Mouse (Mus musculus): ENCODE measurements around the gene Epm2aip1.
A peak's percentile ranks its signal among the peaks of the same experiment; 100 is the strongest.

Gene Epm2aip1

DNA sequence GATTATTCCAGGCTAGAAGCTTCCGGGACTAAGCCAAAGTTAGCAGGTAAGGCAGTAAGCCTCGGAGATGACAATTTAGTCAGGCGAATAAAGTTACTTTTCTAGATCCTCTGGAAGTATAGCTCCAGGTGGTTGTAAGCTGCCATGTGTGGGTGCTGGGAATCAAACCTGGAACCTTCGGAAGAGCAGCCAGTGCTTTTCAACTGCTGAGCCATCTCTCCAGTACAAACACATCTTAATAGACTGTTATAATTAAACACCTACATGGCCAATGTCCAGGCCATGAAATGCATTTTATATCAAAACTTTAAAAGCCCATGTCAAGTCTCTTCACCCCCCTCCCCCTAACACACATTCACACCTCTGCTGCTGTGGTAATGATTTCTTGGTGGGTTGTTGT, 16.2 kb downstream of the Epm2aip1 start:
- no peak for DNase-seq (ENCODE audit: low spot score)

DNA sequence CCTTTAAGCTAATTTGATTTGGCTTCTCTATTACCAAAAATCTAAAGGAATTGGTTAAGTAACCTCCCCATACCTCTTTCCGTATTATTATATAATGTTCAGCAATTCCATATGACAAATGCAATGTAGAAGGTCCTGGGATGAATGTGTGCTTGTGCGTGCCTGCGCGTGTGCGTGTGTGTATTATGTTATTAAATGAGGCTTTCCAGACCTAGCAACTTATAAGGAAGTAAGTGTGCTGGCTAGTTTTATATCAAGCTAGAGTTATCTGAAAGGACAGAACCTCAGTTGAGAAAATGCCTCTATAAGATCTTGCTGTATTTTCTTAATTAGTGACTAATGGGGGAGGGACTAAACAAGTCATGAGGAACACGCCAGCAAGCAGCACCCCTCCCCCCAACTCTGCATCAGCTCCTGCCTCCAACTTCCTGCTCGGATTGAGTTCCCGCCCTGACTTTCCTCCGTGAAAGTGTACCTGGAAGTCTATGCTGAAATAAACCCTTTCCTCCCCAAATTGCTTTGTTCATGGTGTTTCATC, 17.6 kb downstream of the Epm2aip1 start:
- no peak for DNase-seq (ENCODE audit: low spot score)

DNA sequence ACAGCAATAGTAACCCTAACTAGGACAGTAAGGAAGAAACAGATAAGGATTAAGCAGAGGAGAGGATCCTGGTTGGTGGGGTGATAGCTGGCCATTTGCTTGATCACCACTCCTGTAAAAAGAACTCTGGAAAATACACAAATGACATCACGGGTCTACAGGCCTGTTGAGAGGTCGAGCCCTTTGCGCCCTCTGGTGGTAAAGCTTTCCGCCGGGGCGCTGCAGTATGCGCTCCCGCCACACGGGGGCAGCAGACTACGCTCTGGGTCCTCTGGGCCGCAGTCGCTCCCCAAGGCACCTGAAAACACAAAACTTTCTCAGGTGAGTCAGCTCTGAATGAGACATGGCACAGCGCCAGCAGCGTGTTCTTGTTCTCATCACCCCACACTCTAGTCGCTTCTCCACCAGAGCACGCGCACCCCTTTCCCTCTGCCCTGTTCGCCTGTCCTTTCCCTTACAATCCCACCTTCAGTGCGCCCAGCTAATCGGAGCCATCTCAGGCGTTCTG, 18.2 kb downstream of the Epm2aip1 start:
- peak; percentile 92 for DNase-seq (ENCODE audit: low spot score)

DNA sequence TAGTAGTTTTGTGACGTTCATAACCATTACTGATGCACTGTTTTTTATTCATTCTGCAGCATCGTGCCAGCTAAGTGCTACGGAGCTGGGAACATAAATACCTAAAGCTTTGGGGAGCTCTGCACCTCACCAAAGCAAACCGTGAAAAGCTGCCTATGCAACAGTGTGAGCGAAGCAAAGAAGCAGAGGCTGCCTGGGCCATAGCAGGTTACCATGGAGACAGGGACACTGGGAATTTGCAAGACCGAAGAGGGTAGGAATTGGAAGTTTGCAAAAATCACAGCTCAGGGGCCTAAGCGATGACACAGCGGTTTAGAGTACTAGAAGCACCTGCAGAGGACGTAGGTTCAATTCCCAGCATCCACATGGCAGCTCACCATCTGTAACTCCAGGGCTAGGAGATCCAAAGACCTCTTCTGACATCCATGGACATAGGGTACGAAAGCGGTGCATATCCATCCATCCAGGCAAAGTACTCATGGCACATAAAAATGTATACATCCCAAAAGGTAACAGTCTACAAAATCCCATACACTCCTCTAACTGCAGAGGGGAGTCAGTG, 18.9 kb downstream of the Epm2aip1 start:
- no peak for DNase-seq (ENCODE audit: low spot score)

DNA sequence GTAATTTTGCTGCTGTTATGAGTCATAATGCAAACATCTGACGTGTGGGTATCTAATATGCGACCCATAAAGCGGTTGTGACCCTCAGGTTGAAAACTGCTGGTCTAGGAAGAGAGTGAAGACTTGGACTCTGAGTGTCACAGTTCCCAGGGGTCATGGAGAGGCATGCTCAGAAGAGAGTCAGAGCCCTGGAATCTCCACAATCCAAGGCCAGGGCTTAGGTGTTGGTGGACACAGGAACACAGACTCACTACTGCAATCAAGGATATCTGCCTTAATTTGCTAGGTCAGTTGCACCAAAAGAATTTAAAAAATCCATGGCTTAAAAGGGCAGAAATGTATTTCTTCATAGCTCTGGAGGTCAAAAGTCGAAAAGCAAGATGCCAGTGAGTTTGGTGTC, 21.5 kb downstream of the Epm2aip1 start:
- DNase-seq (ENCODE audit: low spot score), result no peak

DNA sequence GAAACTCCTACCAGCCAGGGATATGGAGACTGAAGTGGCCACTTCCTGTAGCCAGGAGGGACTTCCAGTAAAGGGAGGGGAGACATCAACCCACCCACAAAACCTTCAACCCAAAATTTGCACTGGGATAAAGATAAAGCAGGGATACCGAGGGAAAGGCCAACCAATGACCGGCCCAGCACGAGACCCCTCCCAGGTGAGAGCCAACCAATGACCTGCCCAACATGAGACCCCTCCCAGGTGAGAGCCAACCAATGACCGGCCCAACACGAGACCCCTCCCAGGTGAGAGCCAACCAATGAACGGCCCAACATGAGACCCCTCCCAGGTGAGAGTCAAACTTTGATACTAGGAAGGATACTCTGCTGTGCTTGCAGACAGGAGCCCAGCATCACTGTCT, 23.2 kb downstream of the Epm2aip1 start:
- DNase-seq (ENCODE audit: low spot score), result no peak

DNA sequence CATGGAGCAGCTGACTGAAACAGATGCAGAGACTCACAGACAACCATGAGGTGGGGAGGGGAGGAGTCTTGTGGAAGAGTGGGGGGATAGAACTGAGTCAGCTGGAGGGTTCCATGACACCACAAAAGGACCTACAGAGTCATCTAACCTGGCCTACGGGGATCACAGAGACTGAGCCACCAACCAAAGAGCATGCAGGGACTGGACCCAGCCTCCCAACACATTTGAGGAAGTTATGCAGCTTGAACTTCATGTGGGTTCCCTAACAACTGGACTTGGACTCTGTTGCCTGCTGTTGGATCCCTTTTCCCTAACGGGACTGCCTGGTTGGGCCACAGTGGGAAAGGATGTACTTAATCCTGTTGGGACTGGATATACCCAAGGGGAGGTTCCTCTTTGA, 23.6 kb downstream of the Epm2aip1 start:
- no peak for DNase-seq (ENCODE audit: low spot score)

DNA sequence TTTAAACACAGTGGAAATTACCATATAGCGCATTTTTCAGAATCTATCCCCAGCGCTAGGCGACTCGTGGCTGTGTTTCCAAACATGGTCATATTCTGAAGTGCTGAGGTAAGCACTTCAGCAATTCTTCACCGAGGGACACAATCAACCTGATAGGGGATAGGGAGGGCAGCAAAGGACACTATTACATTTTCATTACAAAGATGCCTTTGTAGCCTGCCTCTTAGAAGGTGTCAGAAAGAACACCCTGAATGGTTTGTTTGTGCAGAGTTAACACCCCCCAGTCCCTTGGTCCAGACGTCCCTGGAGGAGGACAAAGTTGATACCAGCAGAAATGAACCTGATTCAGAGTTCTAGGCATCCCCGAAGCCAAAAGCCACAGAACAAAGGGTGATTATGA, 24.7 kb downstream of the Epm2aip1 start:
- DNase-seq (ENCODE audit: low spot score), result no peak

DNA sequence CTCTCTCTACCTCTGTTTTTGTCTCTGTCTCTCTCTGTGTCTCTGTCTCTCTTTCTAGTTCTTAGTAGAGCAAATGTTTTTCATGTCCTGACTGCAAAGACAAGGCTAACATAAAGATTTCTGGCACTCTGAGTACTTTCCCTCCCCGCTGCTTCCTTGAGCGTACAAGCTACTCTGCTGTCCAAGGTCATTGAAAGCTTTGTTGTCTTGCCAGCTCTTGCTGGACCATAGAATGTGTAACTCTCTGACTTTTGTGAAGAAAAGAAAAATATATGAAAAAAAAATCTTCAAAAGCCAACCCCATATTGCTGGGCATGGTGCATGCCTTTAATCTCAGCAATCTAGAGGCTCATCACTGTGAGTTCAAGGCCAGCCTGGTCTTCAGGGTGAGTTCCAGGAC, 26.9 kb downstream of the Epm2aip1 start:
- no peak for DNase-seq (ENCODE audit: low spot score)

DNA sequence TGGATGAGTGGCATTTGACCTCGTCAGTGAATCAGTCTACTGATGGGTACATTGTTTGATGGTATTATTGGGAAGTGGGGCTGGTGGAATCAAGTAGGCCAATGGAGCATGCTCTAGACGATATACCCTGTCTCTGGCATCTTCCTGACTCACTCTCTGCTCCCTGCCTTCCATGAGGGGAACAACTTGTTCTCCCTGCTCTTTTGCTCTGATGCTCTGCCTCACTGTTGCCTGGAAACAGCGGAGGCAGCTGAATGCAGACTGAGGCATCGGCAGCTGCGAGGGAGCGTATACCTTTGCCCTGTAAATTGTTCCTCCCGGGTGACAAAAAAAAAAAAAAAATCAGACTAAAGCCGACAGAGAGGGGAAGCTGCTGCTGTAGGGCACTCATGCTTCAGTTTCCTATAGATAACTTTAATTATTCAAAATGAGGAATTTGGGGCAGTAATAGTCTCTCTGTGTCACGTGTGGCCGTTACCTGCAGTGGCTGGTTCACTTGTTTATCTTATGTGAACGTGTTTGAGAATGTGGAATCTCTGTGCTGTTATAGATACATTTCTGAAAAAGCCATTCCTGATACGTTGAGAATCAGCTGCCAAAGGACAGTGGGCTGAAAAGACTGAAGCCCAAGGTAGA, 30.6 kb downstream of the Epm2aip1 start:
- DNase-seq (ENCODE audit: low spot score), result no peak

DNA sequence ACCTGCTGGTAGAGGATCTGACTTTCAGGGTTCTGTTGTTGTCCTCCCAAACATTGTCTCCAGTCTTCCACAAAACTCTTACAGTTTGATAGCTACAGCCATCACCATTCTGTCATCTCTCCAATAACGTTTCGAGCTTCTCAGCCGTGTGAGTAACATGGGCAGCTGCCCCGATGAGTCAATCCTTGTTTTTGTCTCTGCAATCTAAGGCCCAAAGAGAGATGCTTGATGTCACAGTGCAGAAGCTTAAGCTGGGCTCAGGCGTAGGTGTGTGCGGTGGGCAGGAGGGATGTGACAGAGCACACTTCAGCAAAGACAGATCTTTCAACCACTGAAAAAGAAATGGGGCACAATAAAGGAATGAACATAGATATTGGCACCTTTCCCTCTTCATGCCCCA, 32.3 kb downstream of the Epm2aip1 start:
- no peak for DNase-seq (ENCODE audit: low spot score)

DNA sequence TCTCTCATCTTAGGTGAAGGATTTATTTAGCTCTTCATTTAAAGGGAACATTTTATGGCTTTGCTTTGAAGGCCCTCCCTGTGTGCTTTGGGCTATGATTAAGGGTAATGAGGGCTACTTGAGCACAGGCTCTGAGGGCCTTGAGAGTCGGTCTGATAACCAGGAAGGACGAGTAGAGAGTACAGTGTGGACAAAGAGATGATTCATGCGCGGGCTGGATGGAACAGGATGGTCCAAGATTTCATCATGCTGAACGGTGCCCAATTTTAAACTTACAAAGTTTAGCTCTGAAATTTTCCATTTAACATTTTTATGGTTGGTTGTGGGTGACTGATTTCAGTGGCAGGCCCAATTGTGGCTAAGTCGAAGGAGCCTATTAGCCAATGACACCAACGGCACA, 34.4 kb downstream of the Epm2aip1 start:
- no peak for DNase-seq (ENCODE audit: low spot score)

DNA sequence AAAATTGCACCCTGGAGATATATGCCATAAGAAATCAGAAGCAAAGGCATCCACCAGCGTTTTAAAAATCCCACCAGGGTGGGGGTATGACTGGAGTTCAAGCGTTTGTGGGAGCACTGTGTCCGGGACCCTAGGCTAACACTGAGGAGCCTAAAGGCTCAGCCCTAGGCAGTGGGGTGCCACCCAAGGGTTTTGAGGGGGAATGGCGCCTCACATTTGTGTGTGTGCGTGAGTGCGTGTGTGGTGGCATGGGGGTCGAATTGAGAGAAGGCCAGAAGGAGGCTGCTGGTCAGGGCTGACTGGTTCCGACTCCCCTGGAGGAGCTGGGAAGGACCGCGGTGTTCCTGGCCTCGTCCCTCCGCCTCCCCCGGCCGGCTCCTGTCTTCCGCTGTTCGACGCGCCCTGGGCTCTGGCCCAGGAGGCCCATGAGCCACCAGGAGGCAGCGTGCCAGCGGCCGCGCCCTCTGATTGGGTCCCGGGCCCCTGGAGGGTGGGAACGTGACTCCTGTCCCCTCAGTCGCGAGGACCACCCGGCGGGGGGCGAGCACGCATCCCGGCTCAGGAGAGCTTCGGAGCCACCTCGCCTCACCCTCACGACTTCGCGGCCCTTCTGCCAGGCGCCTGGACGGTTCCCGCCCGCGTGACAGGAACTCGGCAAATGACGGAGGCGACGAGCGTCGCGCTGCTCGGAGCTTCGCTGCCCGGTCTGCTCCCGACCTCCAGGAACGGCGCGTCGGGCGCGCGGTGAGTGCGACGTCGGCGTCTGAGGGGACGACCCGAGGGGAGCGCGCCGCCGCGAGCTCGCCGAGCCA, 39.5 kb downstream of the Epm2aip1 start, which contains the start of gene Trank1:
Gene Trank1 (plus strand): TSS at position 709 of the 812 bp plus-strand sequence.
- peak; percentile 25 for DNase-seq (ENCODE audit: low spot score)

DNA sequence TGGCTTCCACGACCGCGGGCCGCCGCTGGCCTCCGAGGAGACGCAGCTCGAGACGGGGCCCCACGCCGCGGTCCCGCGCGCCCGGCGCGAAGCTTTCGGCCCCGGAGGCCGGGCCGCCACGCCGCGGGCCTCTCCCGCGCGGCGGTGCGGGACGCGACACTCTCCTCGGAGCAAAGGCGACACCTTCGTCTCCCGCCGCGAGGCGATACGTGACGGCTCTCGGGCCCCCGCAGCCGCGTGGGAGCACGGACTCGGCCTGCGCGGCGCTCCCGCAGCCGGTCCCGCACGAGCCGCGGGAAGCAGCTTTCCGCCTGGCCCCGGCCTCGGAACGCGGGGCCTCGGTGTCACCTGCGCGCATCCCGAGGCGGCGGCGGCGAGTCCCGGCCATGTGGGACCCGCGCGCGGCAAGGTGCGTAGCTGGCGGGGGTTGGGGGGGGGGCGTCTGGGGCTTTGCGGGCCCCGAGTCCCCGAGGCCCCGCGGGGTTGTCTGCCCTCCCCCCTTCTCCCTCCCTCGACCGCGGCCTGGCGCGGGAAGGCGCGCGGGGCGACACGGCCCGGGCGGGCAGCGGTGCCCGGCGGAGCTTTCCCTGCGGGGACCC, 40.2 kb downstream of the Epm2aip1 start:
- no peak for DNase-seq (ENCODE audit: low spot score)

DNA sequence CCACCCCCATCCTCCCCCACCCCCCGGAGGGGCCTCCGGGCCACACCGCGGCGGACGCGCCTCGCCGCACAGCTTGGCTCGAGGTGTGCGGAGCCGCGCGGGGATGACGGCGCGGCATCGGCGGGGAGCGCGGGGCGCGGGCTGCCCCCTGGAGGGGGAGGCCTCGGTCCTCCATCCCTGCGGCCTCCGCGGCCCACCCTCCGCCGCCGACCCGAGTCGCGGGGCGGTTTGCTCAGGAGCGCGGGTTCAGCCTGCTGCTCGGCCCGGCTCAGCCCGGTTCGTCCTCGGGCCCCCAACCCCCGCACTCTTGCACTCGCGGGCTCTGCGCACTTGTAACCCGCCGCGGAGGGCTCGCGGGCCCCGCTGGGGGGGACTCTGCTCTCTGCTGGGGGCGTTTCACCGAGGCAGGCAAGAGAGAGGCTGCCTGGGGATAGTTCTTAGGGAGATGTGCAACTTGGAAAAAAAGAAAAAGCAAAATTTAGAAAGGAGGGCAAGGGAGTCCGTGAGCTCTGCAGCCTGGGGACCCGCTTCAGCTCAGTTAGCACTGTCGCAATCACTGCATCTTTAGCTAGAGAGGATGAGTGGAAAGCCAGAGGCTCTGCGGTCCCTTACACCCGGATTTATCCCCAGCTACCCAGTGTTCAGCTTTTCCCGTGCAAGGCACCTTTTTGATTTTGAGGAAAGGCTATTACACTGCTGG, 40.9 kb downstream of the Epm2aip1 start:
- peak; percentile 57 for DNase-seq (ENCODE audit: low spot score)

DNA sequence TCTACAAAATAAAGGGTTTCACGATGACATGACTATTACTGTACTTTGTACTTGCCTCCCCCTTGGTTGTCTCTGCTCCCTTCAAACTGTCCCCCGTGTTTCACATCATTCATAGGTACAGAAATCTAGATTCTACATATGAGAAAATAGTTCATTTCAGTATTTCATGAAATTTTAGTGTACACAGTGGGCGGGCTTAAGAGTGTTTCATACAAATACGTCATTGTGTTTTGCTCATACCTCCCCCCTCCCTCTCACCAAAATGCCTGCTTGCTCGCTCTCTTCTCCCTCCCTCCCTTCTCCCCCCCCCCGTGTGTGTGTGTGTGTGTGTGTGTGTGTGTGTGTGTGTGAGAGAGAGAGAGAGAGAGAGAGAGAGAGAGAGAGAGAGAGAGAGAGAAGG, 41.6 kb downstream of the Epm2aip1 start:
- no peak for DNase-seq (ENCODE audit: low spot score)

DNA sequence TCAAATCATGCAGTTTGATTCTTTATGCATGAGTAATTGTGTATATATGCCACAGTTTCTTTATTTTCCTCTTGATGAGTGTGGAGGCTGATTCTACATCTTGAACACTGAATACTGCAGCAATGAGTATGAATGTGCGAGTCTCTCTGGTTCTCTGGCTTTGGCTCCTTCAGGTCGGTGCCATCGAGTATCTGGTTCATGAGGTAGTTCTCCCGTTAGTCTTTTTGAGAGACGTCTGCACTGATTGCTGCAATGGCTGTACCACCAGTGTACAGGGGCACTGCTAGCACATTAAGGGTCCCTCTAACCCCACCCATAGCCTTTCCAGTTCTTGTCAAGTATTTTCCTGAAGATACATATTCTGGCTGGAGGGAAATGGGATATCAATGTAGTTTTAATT, 42.1 kb downstream of the Epm2aip1 start:
- DNase-seq (ENCODE audit: low spot score), result no peak

DNA sequence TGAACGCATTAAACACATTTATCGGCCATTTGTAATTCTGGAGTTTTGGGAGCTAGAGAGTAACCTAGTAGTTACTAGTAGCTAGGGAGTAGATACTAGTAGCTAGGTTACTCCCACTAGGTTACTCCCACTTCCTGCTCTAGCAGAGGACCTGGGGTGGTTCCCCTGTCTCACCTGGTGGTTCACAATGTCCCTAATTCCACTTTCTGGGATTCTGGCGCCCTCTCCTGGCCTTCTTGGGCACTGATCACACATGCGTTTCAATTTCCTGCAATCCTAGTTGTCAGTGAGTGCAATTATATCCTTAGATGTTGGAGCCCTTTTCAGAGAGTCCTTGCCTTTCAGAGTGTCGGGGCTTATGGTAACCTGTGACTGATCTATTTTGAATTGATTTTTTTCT, 42.5 kb downstream of the Epm2aip1 start:
- peak; percentile 72 for DNase-seq (ENCODE audit: low spot score)

DNA sequence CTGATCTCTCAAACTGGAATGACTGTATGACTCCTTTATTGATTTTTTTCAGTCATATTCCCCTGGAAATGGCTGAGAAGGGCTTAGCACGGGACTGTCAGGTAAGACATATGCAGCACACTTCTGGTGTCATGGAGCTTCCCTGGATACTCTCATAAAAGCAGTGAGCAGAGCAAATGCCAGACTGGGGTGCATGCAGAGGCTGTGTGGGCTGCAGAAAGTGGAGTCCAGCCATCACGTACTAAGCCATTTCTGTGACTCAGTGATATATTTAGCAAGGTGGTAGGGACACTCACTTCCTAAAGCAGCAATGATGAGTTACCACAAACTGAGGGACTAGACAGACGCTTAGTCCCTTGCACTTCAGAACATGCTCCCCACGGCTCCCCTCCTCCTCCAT, 49.2 kb downstream of the Epm2aip1 start:
- no peak for DNase-seq (ENCODE audit: low spot score)

DNA sequence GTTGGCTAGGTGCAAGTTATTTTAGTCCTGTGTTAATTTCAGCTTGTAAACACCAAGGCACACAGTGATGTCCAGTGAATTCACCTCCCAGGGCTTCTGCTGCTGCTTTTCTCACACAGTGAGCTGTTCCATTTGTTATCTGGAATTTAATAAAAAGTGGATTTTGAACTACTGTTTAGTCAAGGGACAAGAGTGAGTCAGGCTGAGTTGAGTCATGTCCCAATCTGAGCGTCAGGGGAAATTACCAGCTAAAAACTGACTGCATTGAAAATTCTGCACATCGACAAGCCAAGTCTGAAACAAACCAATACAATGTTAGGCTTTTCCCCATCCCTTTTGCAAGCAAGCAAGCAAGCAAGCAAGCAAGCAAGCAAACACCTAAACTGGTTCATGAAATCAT, 53.2 kb downstream of the Epm2aip1 start:
- DNase-seq (ENCODE audit: low spot score), result no peak
